Mouse (Mus musculus) urinary bladder, postnatal 0 days (tissue): ENCODE data around the gene Mogat2. TPM values are rescaled to one million over a fixed set of nuclear protein-coding genes. Genes with fewer than 3 reads are reported as not detected.

Experiments used
- polyA plus RNA-seq: library from polyadenylated mRNA; unstranded; fragments of >200 nt; fragmentation: Nextera tagmentation; extraction: Ambion mirVana; gene quantifications from 2 replicates; pipeline ENCODE4 v1.2.1, GENCODE M21; 2015

Mogat2 gene
- polyA plus RNA-seq: 2.8 and 3.0 TPM in 2 replicates

GRCm38 (mm10) chr7:99238417-99238816 is at the start of gene Mogat2:
Gene Mogat2 (minus strand): TSS chr7:99238619.

GRCm38 (mm10) chr7:99267251-99267896 is 29.0 kb upstream of the Mogat2 start, which contains the start of gene Map6:
Gene Map6 (plus strand): TSS chr7:99267447.

GRCm38 (mm10) chr7:99182432-99183172 is 55.8 kb downstream of the Mogat2 start, which contains the start of gene Dgat2:
Gene Dgat2 (minus strand): TSS chr7:99182719.

Other genes starting within 250 kb of the Mogat2 start
- gene Uvrag, start 97.5 kb downstream of the Mogat2 start, polyA plus RNA-seq: 14.7 and 17.3 TPM in 2 replicates
- 44.2 and 44.8 TPM in 2 replicates for gene Dgat2, start 55.9 kb downstream of the Mogat2 start, polyA plus RNA-seq
- gene Map6, start 28.8 kb upstream of the Mogat2 start, polyA plus RNA-seq: 10.7 and 17.0 TPM in 2 replicates
- gene Serpinh1, start 114.6 kb upstream of the Mogat2 start, polyA plus RNA-seq: 1,320 and 1,591 TPM in 2 replicates
- 6.1 and 7.2 TPM in 2 replicates for gene Gdpd5, start 142.8 kb upstream of the Mogat2 start, polyA plus RNA-seq
- 1.0 and 1.1 TPM in 2 replicates for gene Klhl35, start 227.4 kb upstream of the Mogat2 start, polyA plus RNA-seq
- 736 and 761 TPM in 2 replicates for gene Rps3, start 245.1 kb upstream of the Mogat2 start, polyA plus RNA-seq